Mouse (Mus musculus) T-helper 1 cell (primary cell): ENCODE data around the gene Shpk.

Experiments
- in situ Hi-C: fragments of 300-600 bp; cut with MboI, MseI; formaldehyde crosslinking; loops from one replicate; pipeline ENCODE4 v1.15.1; 2025; ENCODE audit warnings: high pct_unique_total_duplicates

The Shpk gene

DNA sequence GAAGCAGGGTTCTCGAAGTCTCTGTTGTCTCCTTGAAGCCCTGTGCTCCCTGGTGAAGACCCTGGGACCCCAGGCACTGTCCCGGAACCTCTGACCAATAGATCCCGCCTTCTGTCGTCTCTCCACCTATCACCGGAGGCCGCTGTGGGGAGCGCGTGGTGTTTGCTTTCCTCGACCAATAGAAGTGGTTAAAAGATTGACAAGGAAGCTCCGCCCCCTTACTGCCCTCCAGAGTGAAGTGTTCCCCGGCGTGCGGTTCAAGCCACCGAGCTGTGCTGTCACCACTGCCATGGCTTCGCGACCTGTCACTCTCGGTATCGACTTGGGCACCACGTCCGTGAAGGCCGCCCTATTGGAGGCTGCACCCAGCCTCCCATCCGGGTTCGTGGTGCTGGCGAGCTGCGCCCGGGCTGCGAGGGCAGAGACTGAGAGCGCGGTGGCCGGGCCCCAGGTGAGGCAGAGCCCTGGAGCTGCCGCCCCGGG, at the start of gene Shpk:
Gene Shpk (plus strand): TSS at position 231 of the 483 bp plus-strand sequence.
- in situ Hi-C loops: loop anchor here (25.0 kb wide), 1 partner anchor 1638 kb away; the partner anchor contains the start of gene Mnt

DNA sequence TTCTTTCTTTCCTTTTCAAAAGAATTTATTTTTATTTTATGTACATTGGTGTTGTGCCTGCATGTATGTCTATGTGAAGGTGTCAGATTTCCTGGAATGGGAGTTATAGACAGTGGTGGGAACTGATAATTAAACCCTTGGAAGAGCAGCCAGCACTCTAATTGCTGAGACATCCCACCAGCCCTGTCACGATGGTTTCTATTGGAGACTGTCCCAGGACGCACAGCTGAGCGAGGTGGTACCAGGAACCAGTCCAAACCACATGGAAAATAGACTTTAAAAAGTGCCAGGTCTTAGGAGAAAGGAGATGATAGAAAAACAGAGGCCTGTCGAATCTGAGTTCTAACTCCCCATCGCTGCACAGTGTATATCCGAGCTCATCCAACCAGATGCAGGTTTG, 44.2 kb upstream of the Shpk start:
- in situ Hi-C loops: no loop called here

DNA sequence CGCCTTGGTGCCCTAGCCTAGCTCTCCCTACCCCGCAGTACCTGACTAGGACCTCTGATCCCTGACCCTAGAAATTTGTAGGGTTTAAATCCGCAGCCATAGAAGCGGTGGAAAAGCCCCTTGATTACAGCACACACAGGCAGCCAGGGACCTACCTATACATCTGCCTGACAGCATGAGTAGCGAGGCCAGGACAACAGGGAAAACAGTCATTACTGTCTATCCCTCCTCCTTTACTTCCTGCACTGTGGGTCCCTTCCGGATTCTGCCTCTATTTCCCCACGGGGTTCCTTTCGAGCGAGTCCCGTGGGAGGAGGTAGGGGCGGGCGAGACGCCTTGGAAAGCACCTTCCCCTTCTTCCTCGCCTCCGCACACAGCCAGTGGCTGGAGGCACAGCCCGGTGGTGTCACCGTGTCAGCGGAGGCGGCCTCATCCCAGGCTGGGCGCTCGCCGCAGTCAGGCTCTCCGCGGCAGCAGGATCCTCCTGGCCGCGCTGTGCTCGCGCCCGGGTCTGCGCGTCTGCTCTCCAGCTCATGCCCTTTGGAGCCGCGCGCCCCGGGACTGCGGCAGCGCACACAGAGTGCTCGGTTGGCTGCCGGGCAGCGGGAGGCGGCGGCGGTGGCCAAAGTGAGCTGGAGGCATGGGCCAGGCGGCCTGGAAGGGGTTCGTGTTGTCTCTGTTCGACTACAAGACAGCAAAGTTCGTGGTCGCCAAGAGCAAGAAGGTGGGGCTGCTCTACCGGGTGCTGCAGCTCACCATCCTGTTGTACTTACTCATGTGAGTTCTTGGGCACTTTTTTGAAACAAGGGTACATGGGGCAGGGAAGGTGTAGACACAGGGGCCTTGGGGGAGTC, 39.1 kb upstream of the Shpk start, which contains the start of gene P2rx5:
Gene P2rx5 (plus strand): TSS at position 465 of the 854 bp plus-strand sequence.
- in situ Hi-C loops: no loop called here

- in situ Hi-C loops: no loop called here
Measured at GRCm38 (mm10) chr11:73160811-73161200, 38.5 kb upstream of the Shpk start.

DNA sequence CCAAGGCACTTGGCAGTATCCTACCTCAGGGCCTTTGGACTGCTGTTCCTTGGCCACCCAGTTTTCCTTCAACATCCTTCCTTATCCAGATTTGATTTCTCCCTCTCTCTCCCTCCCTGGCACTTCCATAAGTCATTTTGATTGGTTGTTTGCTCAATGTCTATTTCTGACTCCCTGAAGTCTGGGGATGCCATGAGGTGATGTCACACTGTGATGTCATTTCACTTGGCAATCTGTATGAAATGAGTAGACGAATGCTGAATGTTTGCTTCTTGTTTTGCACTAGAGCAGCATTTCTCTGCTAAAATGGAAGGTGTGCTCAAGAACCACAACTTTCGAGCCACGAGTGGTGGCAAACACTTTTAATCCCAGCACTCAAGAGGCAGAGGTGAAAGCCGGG, 37.6 kb upstream of the Shpk start:
- in situ Hi-C loops: no loop called here

GRCm38 (mm10) chr11:73162284-73162683, 37.0 kb upstream of the Shpk start:
- in situ Hi-C loops: no loop called here

DNA sequence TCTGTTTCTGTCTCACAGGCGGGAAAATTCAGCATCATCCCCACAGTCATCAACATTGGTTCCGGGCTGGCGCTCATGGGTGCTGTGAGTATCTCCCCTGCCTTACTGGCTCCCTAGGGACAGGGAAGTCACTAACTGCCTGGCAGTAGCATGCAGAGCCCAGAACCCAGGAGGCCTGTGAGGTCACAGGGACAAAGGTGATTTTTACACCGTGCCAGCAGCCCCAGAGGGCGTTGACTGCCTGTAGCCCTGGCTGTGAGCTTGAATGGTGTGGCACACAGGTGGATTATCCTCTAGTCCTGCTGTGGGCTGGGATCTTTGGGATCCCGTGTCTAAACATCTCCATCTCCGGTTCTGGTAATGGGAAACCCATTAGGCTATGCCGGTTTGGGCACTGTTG, 31.2 kb upstream of the Shpk start:
- in situ Hi-C loops: no loop called here

GRCm38 (mm10) chr11:73168576-73168975, 30.7 kb upstream of the Shpk start:
- in situ Hi-C loops: no loop called here

GRCm38 (mm10) chr11:73169231-73169630, 30.0 kb upstream of the Shpk start:
- in situ Hi-C loops: no loop called here

- in situ Hi-C loops: no loop called here
Measured at GRCm38 (mm10) chr11:73172186-73172585, 27.1 kb upstream of the Shpk start.

DNA sequence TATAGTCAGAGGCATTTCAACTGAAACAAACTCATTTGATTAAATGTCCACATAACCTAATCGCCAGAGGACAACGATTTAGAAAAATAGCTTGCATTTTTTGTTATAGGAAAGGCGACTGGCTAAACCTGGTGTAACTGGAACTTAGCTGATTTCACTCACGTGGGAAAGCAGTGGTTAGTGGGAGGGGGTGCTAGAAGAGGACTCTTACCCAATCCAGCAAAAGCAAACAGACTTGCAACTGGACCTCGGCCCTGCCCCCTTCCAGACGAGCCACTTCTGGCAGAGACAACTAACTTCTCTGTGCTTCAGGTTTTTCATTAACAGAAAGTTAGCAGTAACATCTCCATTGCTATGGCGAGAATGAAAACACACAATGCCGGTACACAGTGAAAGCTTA, 23.6 kb upstream of the Shpk start:
- in situ Hi-C loops: loop anchor here (25.0 kb wide), 1 partner anchor 1662 kb away; the partner anchor contains the start of gene Mnt

- in situ Hi-C loops: loop anchor here (25.0 kb wide), 1 partner anchor 1661 kb away; the partner anchor contains the start of gene Mnt
Measured at GRCm38 (mm10) chr11:73176186-73176585, 23.1 kb upstream of the Shpk start.

DNA sequence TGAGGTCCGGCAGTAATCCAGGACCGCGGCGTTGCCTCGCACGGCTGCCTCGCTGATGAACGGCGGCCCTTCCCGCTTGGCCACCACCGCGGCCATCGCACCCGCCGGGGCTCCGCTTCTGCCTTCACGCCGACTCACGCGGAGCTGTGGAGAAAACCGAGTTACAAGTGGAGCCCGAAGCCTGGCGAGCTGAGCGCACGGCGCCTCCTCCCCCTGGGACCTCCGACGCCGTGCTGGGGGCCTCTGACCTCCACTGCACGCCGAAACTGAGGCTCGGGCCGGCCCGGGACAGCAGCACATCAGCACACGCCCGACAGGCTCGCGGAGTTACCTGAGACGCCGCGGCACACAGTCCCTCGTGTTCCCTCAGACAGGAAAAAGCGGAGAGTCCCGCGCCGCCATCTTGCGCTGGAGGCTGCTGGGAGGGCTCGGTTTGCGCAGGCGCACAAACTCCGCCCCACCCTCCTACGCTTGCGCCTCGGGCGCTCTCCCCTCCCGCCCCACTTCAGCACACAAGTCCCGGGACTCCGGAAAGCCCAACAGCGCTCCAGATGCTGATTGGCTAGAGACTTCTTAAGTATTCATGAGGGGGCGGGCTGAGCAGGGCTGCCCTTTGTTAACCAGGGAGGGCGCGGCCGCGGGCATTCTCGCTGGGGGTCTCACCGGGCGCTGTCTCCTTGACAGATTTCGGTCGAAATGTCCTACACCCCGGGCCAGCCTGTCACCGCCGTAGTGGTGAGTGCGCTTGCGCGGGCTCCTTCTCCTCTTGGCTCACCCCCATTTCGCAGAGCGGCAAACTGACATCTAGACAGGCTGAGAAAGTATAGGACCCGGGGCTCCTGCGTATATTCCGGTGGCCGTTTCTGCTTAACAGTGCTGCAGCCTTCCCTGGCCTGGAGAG, 22.4 kb upstream of the Shpk start, which contains the start of the genes Emc6 and Tax1bp3:
Gene Emc6 (minus strand): TSS at position 430 of the 901 bp plus-strand sequence.
Gene Tax1bp3 (plus strand): TSS at position 476 of the 901 bp plus-strand sequence.
- in situ Hi-C loops: loop anchor here (25.0 kb wide), 1 partner anchor 1660 kb away; the partner anchor contains the start of gene Mnt

DNA sequence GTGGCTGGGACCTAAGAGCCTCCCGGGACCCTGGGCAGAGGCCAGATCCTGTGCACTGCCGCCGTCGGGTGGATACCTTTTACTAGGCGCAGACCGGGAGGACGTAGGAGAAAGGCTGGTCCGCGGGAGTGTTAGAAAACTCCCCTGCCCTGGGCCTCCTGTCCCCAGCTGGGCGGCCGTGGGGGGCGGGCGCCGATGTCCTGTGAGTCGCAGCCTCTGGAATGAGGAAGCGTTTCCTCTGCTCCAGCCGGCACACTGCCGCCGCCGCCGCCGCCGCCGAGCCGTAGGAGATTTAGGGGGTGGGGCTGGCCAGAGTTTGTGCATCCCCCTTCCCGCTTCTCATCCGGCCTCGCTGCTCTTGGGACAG, 21.8 kb upstream of the Shpk start:
- in situ Hi-C loops: loop anchor here (25.0 kb wide), 1 partner anchor 1660 kb away; the partner anchor contains the start of gene Mnt

DNA sequence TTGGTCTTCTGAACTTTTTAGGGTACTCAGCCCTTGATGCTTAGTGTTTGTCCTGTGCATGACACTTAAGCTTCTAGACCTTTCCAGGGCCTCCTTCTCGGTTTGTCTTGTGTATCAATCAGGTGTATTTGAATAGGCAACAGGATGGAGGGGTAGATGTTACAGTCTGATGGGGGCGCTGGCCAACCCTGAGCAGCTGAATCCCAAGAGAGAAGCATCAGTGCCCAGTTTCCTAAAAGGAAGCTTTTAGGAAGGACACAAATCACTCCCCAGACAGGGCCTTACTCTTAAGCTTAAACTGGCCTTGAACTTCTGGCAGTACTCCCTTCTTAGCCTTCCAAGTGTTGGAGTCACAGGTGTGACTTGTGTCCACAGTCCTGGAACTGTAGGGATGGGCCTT, 21.4 kb upstream of the Shpk start:
- in situ Hi-C loops: loop anchor here (25.0 kb wide), 1 partner anchor 1659 kb away; the partner anchor contains the start of gene Mnt

DNA sequence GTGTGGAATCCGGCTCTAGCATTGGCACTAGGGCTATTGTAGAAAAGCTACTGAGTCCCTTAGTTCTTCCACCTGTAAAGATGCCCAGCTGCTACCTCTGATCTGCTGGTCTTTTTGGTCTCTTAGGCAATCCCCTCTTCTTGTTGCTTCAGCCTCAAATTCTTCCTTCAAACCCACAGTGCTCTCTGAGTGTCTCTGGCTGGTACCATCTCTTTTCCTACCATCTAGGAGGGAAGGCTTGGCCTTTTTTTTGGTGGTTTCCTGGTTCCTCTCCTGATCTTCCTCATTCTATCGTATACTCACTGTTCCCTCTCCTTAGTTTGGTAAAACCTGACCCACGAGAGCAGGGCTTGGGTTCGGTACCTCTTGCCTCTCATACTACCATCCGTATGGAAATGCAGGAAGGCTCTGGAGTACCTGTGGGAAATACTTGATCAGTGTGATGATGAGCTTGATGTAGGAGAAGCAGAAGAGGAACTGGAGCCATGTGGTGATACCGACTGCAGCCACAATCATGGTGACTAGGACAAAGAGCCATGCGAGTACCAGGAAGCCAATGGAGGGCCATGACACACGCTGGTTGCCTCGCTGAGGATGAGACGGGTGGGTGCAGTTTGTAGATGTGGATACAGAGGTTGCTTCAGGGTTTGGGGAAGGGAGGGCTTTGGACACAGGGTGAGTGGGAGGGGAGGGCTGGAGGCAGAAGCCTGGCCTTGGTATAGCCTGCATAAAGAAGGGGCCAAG, 13.2 kb upstream of the Shpk start:
- in situ Hi-C loops: loop anchor here (25.0 kb wide), 1 partner anchor 1651 kb away; the partner anchor contains the start of gene Mnt

GRCm38 (mm10) chr11:73187231-73187630, 12.0 kb upstream of the Shpk start:
- in situ Hi-C loops: loop anchor here (25.0 kb wide), 1 partner anchor 1650 kb away; the partner anchor contains the start of gene Mnt

- in situ Hi-C loops: loop anchor here (25.0 kb wide), 1 partner anchor 1644 kb away; the partner anchor contains the start of gene Mnt
Measured at GRCm38 (mm10) chr11:73193047-73193446, 6.2 kb upstream of the Shpk start.

- in situ Hi-C loops: loop anchor here (25.0 kb wide), 1 partner anchor 1643 kb away; the partner anchor contains the start of gene Mnt
Measured at GRCm38 (mm10) chr11:73194444-73194843, 4.8 kb upstream of the Shpk start.

GRCm38 (mm10) chr11:73198190-73198589, 1.1 kb upstream of the Shpk start:
- in situ Hi-C loops: loop anchor here (25.0 kb wide), 1 partner anchor 1639 kb away; the partner anchor contains the start of gene Mnt
